Mouse (Mus musculus) liver, postnatal 0 days (tissue): ENCODE results near the gene Insr. TPM values are rescaled to one million over a fixed set of nuclear protein-coding genes. Genes with fewer than 3 reads are reported as not detected.
A peak's percentile ranks its signal among the peaks of the same experiment; 100 is the strongest.

Experiments
- ATAC-seq: fragments of 200-750 bp; cut with Nextera tagmentation; 2 replicates; pipeline ENCODE4 v1.8.0; 2017; ENCODE audit warnings: mild to moderate bottlenecking, moderate library complexity
- DNase-seq: peaks from one replicate; pipeline ENCODE4 v3.0.0-alpha.2; 2016
- H3K27ac ChIP-seq: fragments of 300-500 bp; sonication (generic); 2 replicates; pipeline ENCODE4 v1.5.1; 2014; ENCODE audit warnings: antibody characterized with exemption, moderate library complexity, mild to moderate bottlenecking, low read depth
- H3K27me3 ChIP-seq: fragments of 300-500 bp; sonication (generic); 2 replicates; pipeline ENCODE4 v1.6.1; 2014; ENCODE audit warnings: low read length, control low read depth, mixed read lengths; ENCODE audit not compliant: insufficient read depth
- H3K36me3 ChIP-seq: fragments of 300-500 bp; sonication (generic); replicated peaks from 2 replicates; pipeline ENCODE4 v1.6.1; 2014; ENCODE audit warnings: mild to moderate bottlenecking, control low read depth, low read length, moderate library complexity, mixed read lengths; ENCODE audit not compliant: insufficient read depth
- H3K4me1 ChIP-seq: fragments of 300-500 bp; sonication (generic); 2 replicates; pipeline ENCODE4 v1.6.1; 2014; ENCODE audit warnings: antibody characterized with exemption, mild to moderate bottlenecking, control low read depth; ENCODE audit not compliant: insufficient read depth
- H3K4me2 ChIP-seq: fragments of 300-500 bp; sonication (generic); 2 replicates; pipeline ENCODE4 v1.6.1; 2014; ENCODE audit warnings: low read depth, mild to moderate bottlenecking, low read length, moderate library complexity, mixed read lengths
- H3K4me3 ChIP-seq: fragments of 300-500 bp; sonication (generic); 2 replicates; pipeline ENCODE4 v1.5.1; 2014; ENCODE audit warnings: low read depth, low read length
- H3K9ac ChIP-seq: fragments of 300-500 bp; sonication (generic); replicated peaks from 2 replicates; pipeline ENCODE4 v1.6.1; 2014; ENCODE audit warnings: mild to moderate bottlenecking, moderate library complexity
- H3K9me3 ChIP-seq: fragments of 300-500 bp; sonication (generic); 2 replicates; pipeline ENCODE4 v1.6.1; 2016; ENCODE audit warnings: mild to moderate bottlenecking, control low read depth, low read length, mixed read lengths
- CTCF ChIP-seq: sonication (generic); IDR thresholded peaks from 2 replicates; pipeline ENCODE4 v1.5.1; 2016; ENCODE audit warnings: antibody characterized with exemption, low read depth
- EP300 ChIP-seq: IDR thresholded peaks from 2 replicates; pipeline ENCODE4 v1.6.1; 2016; ENCODE audit warnings: antibody characterized with exemption, low read depth, mild to moderate bottlenecking
- WGBS: fragments of 180-500 bp; shearing (Covaris S2); extraction: QIAGEN DNeasy Blood & Tissue Kit; methylation state at CpG from one replicate; pipeline ENCODE4 v1.1.7; 2014; ENCODE audit not compliant: insufficient replicate concordance; 5-methylcytosine and 5-hydroxymethylcytosine counted together
- polyA plus RNA-seq: library from polyadenylated mRNA; unstranded; fragments of >200 nt; fragmentation: Nextera tagmentation; extraction: Ambion mirVana; gene quantifications from 2 replicates; pipeline ENCODE4 v1.2.1, GENCODE M21; 2015

Insr gene
- polyA plus RNA-seq, 1 experiment from 2014 or later = 28.9 TPM

- peak; percentile 41 for ATAC-seq
- no peak overlapping the region for H3K9ac ChIP-seq
- no peak overlapping the region for H3K27ac ChIP-seq
- H3K9me3 ChIP-seq = no peaks in the 10 kb centered on the region
- H3K4me1 ChIP-seq = no peaks in the 10 kb centered on the region
- no peaks in the 10 kb centered on the region for H3K36me3 ChIP-seq
- TF ChIP-seq CTCF (no peak), EP300 (peak; percentile 35; the same call in 1 of the 2 replicates)
- H3K4me3 ChIP-seq = no peak overlapping the region
- H3K4me2 ChIP-seq = no peak overlapping the region
- DNase-seq = no peak
- WGBS = 63% methylated on average over 5 of the region's 5 CpGs
- H3K27me3 ChIP-seq = no peaks in the 10 kb centered on the region
Observed at GRCm38 (mm10) chr8:3299322-3299721, 19.9 kb upstream of the Insr start.

- Histone ChIP-seq H3K4me1 (peaks cover 5% of the 10 kb centered on the region; the same call in 1 of the 2 replicates), H3K27ac (no peak overlapping the region), H3K9me3 (no peaks in the 10 kb centered on the region), H3K27me3 (no peaks in the 10 kb centered on the region), H3K9ac (no peak overlapping the region), H3K36me3 (no peaks in the 10 kb centered on the region), H3K4me3 (no peak overlapping the region), H3K4me2 (no peak overlapping the region)
- 48% methylated on average over 2 of the region's 2 CpGs for WGBS
- ATAC-seq = no peak
- TF ChIP-seq CTCF = peak; percentile 25; the same call in 1 of the 2 replicates
- TF ChIP-seq EP300 = no peak
- no peak for DNase-seq
Observed at GRCm38 (mm10) chr8:3285824-3286223, 6.4 kb upstream of the Insr start.

- Histone ChIP-seq H3K9me3 (no peaks in the 10 kb centered on the region), H3K27me3 (no peaks in the 10 kb centered on the region), H3K36me3 (no peaks in the 10 kb centered on the region), H3K4me2 (no peak overlapping the region), H3K4me1 (peaks cover 11% of the 10 kb centered on the region), H3K27ac (no peak overlapping the region), H3K9ac (no peak overlapping the region), H3K4me3 (no peak overlapping the region)
- DNase-seq (no peak), ATAC-seq (peak; percentile 71)
- TF ChIP-seq EP300 (no peak), CTCF (no peak)
- 57% methylated on average over 4 of the region's 4 CpGs for WGBS
Observed at GRCm38 (mm10) chr8:3284656-3285055, 5.2 kb upstream of the Insr start.

- no peaks in the 10 kb centered on the region for H3K27me3 ChIP-seq
- no peaks in the 10 kb centered on the region for H3K36me3 ChIP-seq
- H3K4me1 ChIP-seq = peaks cover 21% of the 10 kb centered on the region
- H3K27ac ChIP-seq = no peak overlapping the region
- H3K9ac ChIP-seq = no peak overlapping the region
- DNase-seq = no peak
- TF ChIP-seq CTCF (no peak), EP300 (no peak)
- no peaks in the 10 kb centered on the region for H3K9me3 ChIP-seq
- WGBS = 73% methylated on average over 3 of the region's 3 CpGs
- ATAC-seq = no peak
- no peak overlapping the region for H3K4me2 ChIP-seq
- no peak overlapping the region for H3K4me3 ChIP-seq
Observed at GRCm38 (mm10) chr8:3281296-3281695, 1.9 kb upstream of the Insr start.

DNA sequence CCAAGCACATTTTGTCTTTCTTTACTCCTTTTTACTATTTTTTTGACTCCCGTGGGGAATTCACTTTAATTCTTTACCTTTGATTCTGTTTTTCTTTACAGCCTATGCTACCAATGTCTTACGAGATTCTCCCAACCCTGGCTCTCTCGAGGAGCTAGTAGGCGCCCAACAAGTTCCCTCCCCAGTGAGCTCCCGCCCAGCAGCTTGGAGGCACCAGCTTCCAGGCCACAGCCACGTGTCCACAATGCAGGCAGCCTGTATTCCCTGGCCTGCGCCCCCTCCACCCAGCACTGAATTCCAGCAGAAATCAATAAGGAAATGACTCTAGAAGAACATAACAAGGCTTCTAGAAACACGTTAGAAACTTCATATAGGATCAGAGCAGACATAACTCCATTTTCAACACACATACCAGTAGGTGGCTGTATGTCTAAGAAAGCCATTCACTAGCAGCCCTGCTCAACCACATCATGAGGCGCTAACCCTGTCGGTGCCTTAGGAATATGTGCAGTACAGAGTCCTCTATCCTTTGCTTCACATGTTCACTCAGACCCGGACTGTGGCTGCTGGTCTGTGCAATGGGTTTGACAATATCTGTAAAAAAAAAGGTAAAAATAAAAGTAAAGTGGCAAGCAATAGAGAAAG, 971 bp upstream of the Insr start:
- peak overlapping the region; percentile 99 for H3K9ac ChIP-seq
- DNase-seq (peak; percentile 56), ATAC-seq (no peak)
- WGBS = 24% methylated on average over 11 of the region's 11 CpGs
- H3K36me3 ChIP-seq = no peaks in the 10 kb centered on the region
- peaks cover 30% of the 10 kb centered on the region for H3K4me1 ChIP-seq
- H3K4me3 ChIP-seq = peak overlapping the region; percentile 99
- peak overlapping the region; percentile 82 for H3K4me2 ChIP-seq
- H3K27ac ChIP-seq = 0 out of 2 replicates have a peak overlapping the region, but pooled peaks have one; percentile 96
- H3K9me3 ChIP-seq = no peaks in the 10 kb centered on the region
- TF ChIP-seq CTCF (peak; percentile 35), EP300 (no peak)
- no peaks in the 10 kb centered on the region for H3K27me3 ChIP-seq

- Histone ChIP-seq H3K4me1 (peaks cover 35% of the 10 kb centered on the region), H3K4me2 (peak overlapping the region; percentile 82), H3K27me3 (no peaks in the 10 kb centered on the region), H3K9ac (peak overlapping the region; percentile 99), H3K36me3 (peaks cover under 1% of the 10 kb centered on the region; the same call in 1 of the 2 replicates), H3K4me3 (peak overlapping the region; percentile 99), H3K27ac (peak overlapping the region; percentile 96), H3K9me3 (no peaks in the 10 kb centered on the region)
- 1% methylated on average over 18 of the region's 18 CpGs for WGBS
- TF ChIP-seq CTCF = no peak
- TF ChIP-seq EP300 = no peak
- DNase-seq (no peak), ATAC-seq (peak; percentile 1; the same call in 1 of the 2 replicates)
Observed at GRCm38 (mm10) chr8:3279721-3280077, 282 bp upstream of the Insr start.
